Mouse (Mus musculus): ENCODE measurements around the gene Mien1. TPM values are rescaled to one million over a fixed set of nuclear protein-coding genes. Genes with fewer than 3 reads are reported as not detected.

The Mien1 gene
- total and polyA plus RNA-seq, 3 experiments: 71.6 to 93.2 TPM; not detected in 1

DNA sequence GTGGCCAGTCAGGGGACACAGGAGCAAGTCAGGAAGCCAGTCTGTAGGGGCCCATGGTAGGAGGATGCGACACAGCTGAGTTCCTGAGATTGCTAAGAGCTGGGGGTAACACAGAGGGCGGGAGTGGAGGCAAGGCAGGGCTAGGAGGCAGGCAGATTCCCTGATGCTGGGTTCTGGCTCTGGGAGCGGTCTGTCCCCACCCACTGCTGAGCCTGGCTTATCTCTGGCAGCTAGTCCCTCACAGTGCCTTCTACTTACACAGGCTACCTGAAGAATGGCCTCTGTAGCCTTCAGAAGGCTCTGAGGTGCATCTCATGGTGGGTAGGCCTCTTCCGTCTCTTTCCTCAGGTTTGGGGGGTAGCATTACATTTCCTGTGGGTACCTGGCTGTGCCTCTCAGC, 46.1 kb downstream of the Mien1 start:
- Histone ChIP-seq H3K36me3 (ENCODE audit: control insufficient read depth in 1 of 2, insufficient read depth in 2 of 2, low read length in 2 of 2) (peaks cover 0 to 26% of the 10 kb centered on the region in 2 experiments; a peak in 2 of 4 replicates), H3K9me3 (replicated peaks; ENCODE audit: insufficient read depth, low read length) (no peaks in the 10 kb centered on the region), H3K9ac (ENCODE audit: control insufficient read depth, low read depth, low read length, poor library complexity, severe bottlenecking) (peak overlapping the region; percentile 28), H3K4me1 (ENCODE audit: control insufficient read depth in 1 of 2, insufficient read depth in 2 of 2, low read length in 2 of 2) (peaks cover 21 to 45% of the 10 kb centered on the region in 2 experiments), H3K79me2 (ENCODE audit: control insufficient read depth, insufficient read depth, low read length, poor library complexity) (no peaks in the 10 kb centered on the region), H3K4me3 (ENCODE audit: control insufficient read depth in 1 of 2, insufficient read depth in 1 of 2, low read depth in 2 of 2, low read length in 2 of 2) (peak overlapping the region in 1 of 2 experiments; percentile 27; a peak in 2 of 4 replicates), H3K27ac (ENCODE audit: control insufficient read depth, low read depth, low read length) (peak overlapping the region; percentile 79), H3K27me3 (ENCODE audit: control insufficient read depth in 1 of 2, insufficient read depth in 2 of 2, low read length in 2 of 2) (no peaks in the 10 kb centered on the region)
- TF ChIP-seq MYC (IDR thresholded peaks at IDR 0.05; ENCODE audit: low read depth, low read length): no peak
- no peak for TF ChIP-seq MXI1 (IDR thresholded peaks at IDR 0.05; ENCODE audit: low read depth, low read length)
- TF ChIP-seq JUND (IDR thresholded peaks at IDR 0.05; ENCODE audit: low read depth, low read length): 0 out of 2 replicates have a peak, but pooled peaks have one; percentile 7
- no peak for TF ChIP-seq SIN3A (IDR thresholded peaks at IDR 0.05; ENCODE audit: low read length)
- TF ChIP-seq ELF1 (IDR thresholded peaks at IDR 0.05; ENCODE audit: low read depth, low read length): no peak
- TF ChIP-seq RCOR1 (IDR thresholded peaks at IDR 0.05; ENCODE audit: low read depth, low read length): no peak; the same call in 1 of the 2 replicates
- no peak for TF ChIP-seq EP300 (IDR thresholded peaks at IDR 0.05; ENCODE audit: low read depth in 1 of 2, low read length in 2 of 2)
- no peak for TF ChIP-seq USF1 (IDR thresholded peaks at IDR 0.05; ENCODE audit: low read depth, low read length)
- no peak for TF ChIP-seq MYB (IDR thresholded peaks at IDR 0.05; ENCODE audit: low read depth, low read length)
- no peak for TF ChIP-seq CTCF (IDR thresholded peaks at IDR 0.05 in 2 of 3, conservative IDR thresholded peaks at IDR 0.05 in 1 of 3; ENCODE audit: control insufficient read depth in 1 of 3, insufficient read depth in 1 of 3, low read depth in 2 of 3, low read length in 3 of 3, poor library complexity in 1 of 3, severe bottlenecking in 1 of 3)
- no peak for TF ChIP-seq GABPA (IDR thresholded peaks at IDR 0.05; ENCODE audit: low read depth, low read length)
- peak; percentile 36; the same call in 1 of the 2 replicates for TF ChIP-seq TBP (IDR thresholded peaks at IDR 0.05; ENCODE audit: low read depth, low read length)
- no peak for TF ChIP-seq ZC3H11A (IDR thresholded peaks at IDR 0.05; ENCODE audit: low read depth, low read length)
- TF ChIP-seq TCF12 (IDR thresholded peaks at IDR 0.05; ENCODE audit: low read depth, low read length): no peak
- TF ChIP-seq MEF2A (IDR thresholded peaks at IDR 0.05; ENCODE audit: extremely low read depth, insufficient replicate concordance, low read depth, low read length, poor library complexity, severe bottlenecking): no peak
- TF ChIP-seq ZMIZ1 (IDR thresholded peaks at IDR 0.05; ENCODE audit: low read depth, low read length): no peak
- TF ChIP-seq POLR2AphosphoS2 (IDR thresholded peaks at IDR 0.05; ENCODE audit: low read length): no peak
- TF ChIP-seq CHD2 (IDR thresholded peaks at IDR 0.05; ENCODE audit: low read length): no peak
- no peak for TF ChIP-seq NELFE (IDR thresholded peaks at IDR 0.05; ENCODE audit: low read depth, low read length)
- no peak for TF ChIP-seq POLR2AphosphoS5 (IDR thresholded peaks at IDR 0.05; ENCODE audit: borderline replicate concordance, low read depth, low read length)
- no peak for TF ChIP-seq BHLHE40 (IDR thresholded peaks at IDR 0.05; ENCODE audit: borderline replicate concordance, low read depth, low read length)
- no peak for TF ChIP-seq NRF1 (IDR thresholded peaks at IDR 0.05; ENCODE audit: insufficient read depth, low read depth, low read length, poor library complexity, severe bottlenecking)
- no peak for TF ChIP-seq E2F4 (IDR thresholded peaks at IDR 0.05; ENCODE audit: borderline replicate concordance, low read depth, low read length)
- no peak for TF ChIP-seq CHD1 (IDR thresholded peaks at IDR 0.05; ENCODE audit: low read depth, low read length)
- peak; percentile 72; the same call in 1 of the 2 replicates for TF ChIP-seq MAZ (IDR thresholded peaks at IDR 0.05; ENCODE audit: low read depth, low read length)
- peak; percentile 43; the same call in 1 of the 2 replicates for TF ChIP-seq ETS1 (IDR thresholded peaks at IDR 0.05; ENCODE audit: low read depth, low read length)
- peak; percentile 70 for TF ChIP-seq GATA1 (IDR thresholded peaks at IDR 0.05; ENCODE audit: low read depth, low read length)
- no peak for TF ChIP-seq TAL1 (IDR thresholded peaks at IDR 0.05; ENCODE audit: low read length)
- no peak for TF ChIP-seq MAFK (IDR thresholded peaks at IDR 0.05; ENCODE audit: borderline replicate concordance, low read depth, low read length)
- TF ChIP-seq SMC3 (IDR thresholded peaks at IDR 0.05; ENCODE audit: low read depth, low read length): no peak
- no peak for TF ChIP-seq UBTF (IDR thresholded peaks at IDR 0.05; ENCODE audit: borderline replicate concordance, insufficient read depth, low read depth, low read length)
- no peak for TF ChIP-seq RAD21 (IDR thresholded peaks at IDR 0.05; ENCODE audit: low read depth, low read length)
- no peak for TF ChIP-seq ZNF384 (IDR thresholded peaks at IDR 0.05; ENCODE audit: low read depth, low read length)
- TF ChIP-seq ZKSCAN1 (IDR thresholded peaks at IDR 0.05; ENCODE audit: low read depth, low read length): no peak
- no peak for TF ChIP-seq USF2 (IDR thresholded peaks at IDR 0.05; ENCODE audit: borderline replicate concordance in 1 of 2, insufficient read depth in 1 of 2, low read depth in 1 of 2, low read length in 2 of 2)
- no peak for TF ChIP-seq POLR2A (IDR thresholded peaks at IDR 0.05; ENCODE audit: control insufficient read depth in 1 of 2, insufficient read depth in 1 of 2, low read depth in 1 of 2, low read length in 2 of 2, poor library complexity in 1 of 2)
- peak; percentile 86 for DNase-seq (ENCODE audit: low read depth, low spot score)
